Mouse (Mus musculus) ES-Bruce4 (cell line): ENCODE measurements around the gene Trim72. TPM values are rescaled to one million over a fixed set of nuclear protein-coding genes. Genes with fewer than 3 reads are reported as not detected.

Experiments
- H3K27ac ChIP-seq: 2 replicates; pipeline ENCODE4 v1.5.1; 2012; ENCODE audit warnings: low read length, inconsistent platforms; ENCODE audit not compliant: insufficient read depth
- H3K27me3 ChIP-seq: 2 replicates; pipeline ENCODE4 v1.6.1; 2012; ENCODE audit warnings: mild to moderate bottlenecking, low read length, inconsistent platforms; ENCODE audit not compliant: control insufficient read depth, poor library complexity, insufficient read depth, severe bottlenecking
- H3K36me3 ChIP-seq: 2 replicates; pipeline ENCODE4 v1.6.1; 2012; ENCODE audit warnings: inconsistent platforms, mild to moderate bottlenecking, low read length, moderate library complexity; ENCODE audit not compliant: control insufficient read depth, poor library complexity, insufficient read depth, severe bottlenecking
- H3K4me1 ChIP-seq: one replicate; pipeline ENCODE4 v1.8.1; 2011; ENCODE audit warnings: low read length; ENCODE audit not compliant: control insufficient read depth, insufficient read depth
- H3K4me3 ChIP-seq: 2 replicates; pipeline ENCODE4 v1.5.1; 2011; ENCODE audit warnings: low read depth, mild to moderate bottlenecking, low read length
- H3K9ac ChIP-seq: 2 replicates; pipeline ENCODE4 v1.6.1; 2012; ENCODE audit warnings: low read depth, mild to moderate bottlenecking, inconsistent platforms; ENCODE audit not compliant: poor library complexity, severe bottlenecking
- H3K9me3 ChIP-seq: replicated peaks from 2 replicates; pipeline ENCODE4 v1.6.1; 2012; ENCODE audit warnings: mild to moderate bottlenecking, low read length, inconsistent platforms; ENCODE audit not compliant: control insufficient read depth, poor library complexity, insufficient read depth, severe bottlenecking
- CTCF ChIP-seq: IDR thresholded peaks from one replicate; pipeline ENCODE4 v1.8.1; 2011; ENCODE audit warnings: low read depth, low read length
- EP300 ChIP-seq: IDR thresholded peaks from 2 replicates; pipeline ENCODE4 v1.6.1; 2011; ENCODE audit warnings: low read depth, low read length; ENCODE audit not compliant: insufficient read depth
- POLR2A ChIP-seq: IDR thresholded peaks from one replicate; pipeline ENCODE4 v1.8.1; 2011; ENCODE audit warnings: low read length; ENCODE audit not compliant: insufficient read depth
- polyA plus RNA-seq: library from polyadenylated mRNA; stranded (reverse); fragments of >200 nt; gene quantifications from 2 replicates; pipeline ENCODE4 v1.2.4, GENCODE M21; 2011; ENCODE audit warnings: low read depth; ENCODE audit not compliant: missing spikeins, insufficient read depth, insufficient read length

Gene Trim72
- polyA plus RNA-seq, 1 experiment = not detected

- Histone ChIP-seq H3K4me1 (no peaks in the 10 kb centered on the region), H3K36me3 (peaks cover 31% of the 10 kb centered on the region), H3K27ac (peak within 1 kb of the TSS; percentile 74), H3K9me3 (no peaks in the 10 kb centered on the region), H3K9ac (peak within 1 kb of the TSS; percentile 56), H3K27me3 (no peaks in the 10 kb centered on the region), H3K4me3 (peak within 1 kb of the TSS; percentile 92)
- TF ChIP-seq POLR2A (peak; percentile 22), EP300 (peak; percentile 57; the same call in 1 of the 2 replicates), CTCF (no peak)
These were observed 10.3 kb upstream of the Trim72 start, which contains the start of gene Pycard for GRCm38 (mm10) chr7:127993341-127993977. Pycard (minus strand) TSS chr7:127993867.

- H3K4me3 ChIP-seq = no peak overlapping the region
- H3K36me3 ChIP-seq = no peaks in the 10 kb centered on the region
- H3K27ac ChIP-seq = no peak overlapping the region
- no peak overlapping the region for H3K9ac ChIP-seq
- no peaks in the 10 kb centered on the region for H3K9me3 ChIP-seq
- TF ChIP-seq EP300 = no peak
- no peak for TF ChIP-seq CTCF
- no peak for TF ChIP-seq POLR2A
- no peaks in the 10 kb centered on the region for H3K27me3 ChIP-seq
- H3K4me1 ChIP-seq = no peaks in the 10 kb centered on the region
These were observed 4.3 kb upstream of the Trim72 start for GRCm38 (mm10) chr7:127999436-127999835.

- H3K9me3 ChIP-seq = no peaks in the 10 kb centered on the region
- H3K4me1 ChIP-seq = no peaks in the 10 kb centered on the region
- no peak for TF ChIP-seq EP300
- no peak for TF ChIP-seq POLR2A
- TF ChIP-seq CTCF = no peak
- no peaks in the 10 kb centered on the region for H3K27me3 ChIP-seq
- no peak overlapping the region for H3K27ac ChIP-seq
- H3K4me3 ChIP-seq = no peak overlapping the region
- no peak overlapping the region for H3K9ac ChIP-seq
- H3K36me3 ChIP-seq = no peaks in the 10 kb centered on the region
These were observed 3.4 kb upstream of the Trim72 start for GRCm38 (mm10) chr7:128000068-128000950.

- Histone ChIP-seq H3K9ac (no peak overlapping the region), H3K27ac (no peak overlapping the region), H3K4me1 (no peaks in the 10 kb centered on the region), H3K4me3 (no peak overlapping the region), H3K36me3 (no peaks in the 10 kb centered on the region), H3K27me3 (no peaks in the 10 kb centered on the region), H3K9me3 (no peaks in the 10 kb centered on the region)
- TF ChIP-seq POLR2A (no peak), EP300 (no peak), CTCF (no peak)
These were observed 651 bp upstream of the Trim72 start for GRCm38 (mm10) chr7:128003098-128003497.

- TF ChIP-seq EP300 (no peak), POLR2A (no peak), CTCF (no peak)
- Histone ChIP-seq H3K4me3 (peak overlapping the region; percentile 48), H3K36me3 (no peaks in the 10 kb centered on the region), H3K4me1 (no peaks in the 10 kb centered on the region), H3K9ac (no peak overlapping the region), H3K27ac (no peak overlapping the region), H3K9me3 (no peaks in the 10 kb centered on the region), H3K27me3 (no peaks in the 10 kb centered on the region)
These were observed 369 bp downstream of the Trim72 start for GRCm38 (mm10) chr7:128004150-128004486.
